Mouse (Mus musculus): Measurements from ENCODE around the gene Tmigd3. TPM values are rescaled to one million over a fixed set of nuclear protein-coding genes. Genes with fewer than 3 reads are reported as not detected.

Tmigd3 gene
- polyA plus RNA-seq, 1 experiment, result 1.1 TPM

DNA sequence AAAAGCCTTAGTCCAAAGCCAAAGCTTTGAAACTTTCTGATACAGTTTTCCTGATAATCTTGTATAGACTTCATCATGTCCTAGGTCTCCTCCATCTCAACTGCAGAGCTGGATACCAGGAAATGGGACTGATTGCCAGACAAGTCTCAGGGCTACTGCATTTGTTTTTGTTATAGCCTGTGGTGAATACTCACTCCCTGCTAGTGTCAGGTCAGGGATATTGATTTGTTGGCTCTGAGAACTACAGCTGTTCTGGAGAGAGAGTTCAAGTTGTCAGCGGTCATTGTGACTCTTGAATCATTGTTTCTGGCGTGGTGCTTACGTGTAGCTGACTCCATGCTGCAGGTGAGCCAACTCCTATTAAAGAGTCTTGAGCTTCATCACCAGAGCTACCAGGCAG lies 102.7 kb downstream of the Tmigd3 start, which contains the start of gene Ovgp1:
TSS of gene Ovgp1 (plus strand) at position 301 of the 400 bp plus-strand sequence.
- whole genome bisulfite sequencing, result 94% methylated on average over 3 of the region's 3 CpGs
- TF ChIP-seq POLR2A (IDR thresholded peaks at IDR 0.05; ENCODE audit: control insufficient read depth, extremely low read depth, insufficient read depth, low read length, poor library complexity) (no peak), CTCF (IDR thresholded peaks at IDR 0.05; ENCODE audit: borderline replicate concordance, control insufficient read depth, extremely low read depth, insufficient read depth, low read length, poor library complexity) (no peak)
- no peak for DNase-seq
- H3K27me3 ChIP-seq (ENCODE audit: control insufficient read depth, insufficient read depth, low read length), result no peaks in the 10 kb centered on the region
- H3K27ac ChIP-seq (ENCODE audit: control insufficient read depth, insufficient read depth, low read length), result no peak within 1 kb of the TSS
- no peaks in the 10 kb centered on the region for H3K4me1 ChIP-seq (replicated peaks; ENCODE audit: control insufficient read depth, insufficient read depth, low read length)
- H3K4me3 ChIP-seq (ENCODE audit: control insufficient read depth, insufficient read depth, low read length), result no peak within 1 kb of the TSS
- H3K36me3 ChIP-seq (ENCODE audit: control insufficient read depth, insufficient read depth, low read length), result peaks cover 8% of the 10 kb centered on the region

Other genes starting within 250 kb of the Tmigd3 start
- 33.5 and 50.2 TPM in 2 replicates for gene Ddx20, start 183.3 kb upstream of the Tmigd3 start, polyA plus RNA-seq (2012; rRNA removed)
- gene Inka2, start 166.3 kb upstream of the Tmigd3 start, polyA plus RNA-seq (2012; rRNA removed), result 5.5 TPM in 2 replicates
- gene Rap1a, start 69.6 kb upstream of the Tmigd3 start, polyA plus RNA-seq (2012; rRNA removed), result 11.8 and 14.4 TPM in 2 replicates
- 0.68 and 0.90 TPM in 2 replicates for gene Adora3, start within 50 bp of the Tmigd3 start, polyA plus RNA-seq (2012; rRNA removed)
- gene I830077J02Rik, start 61.8 kb downstream of the Tmigd3 start, polyA plus RNA-seq (2012; rRNA removed), result 2.6 and 3.7 TPM in 2 replicates
- 46.1 and 56.1 TPM in 2 replicates for gene Wdr77, start 88.5 kb downstream of the Tmigd3 start, polyA plus RNA-seq (2012; rRNA removed)
- 139 and 148 TPM in 2 replicates for gene Atp5f1, start 89.2 kb downstream of the Tmigd3 start, polyA plus RNA-seq (2012; rRNA removed)
- gene Ovgp1, start 102.8 kb downstream of the Tmigd3 start, polyA plus RNA-seq (2012; rRNA removed), result 3.5 and 3.9 TPM in 2 replicates
- gene Pifo, start 143.7 kb downstream of the Tmigd3 start, polyA plus RNA-seq (2012; rRNA removed), result 0.19 and 0.29 TPM in 2 replicates
- 0.12 and 0.27 TPM in 2 replicates for gene Chil5, start 161.9 kb downstream of the Tmigd3 start, polyA plus RNA-seq (2012; rRNA removed)
- 0.20 TPM in 2 replicates for gene Chia1, start 242.3 kb downstream of the Tmigd3 start, polyA plus RNA-seq (2012; rRNA removed)